Mouse (Mus musculus): ENCODE results near the gene Gm14085. TPM values are rescaled to one million over a fixed set of nuclear protein-coding genes. Genes with fewer than 3 reads are reported as not detected.

Gene Gm14085
- polyA plus RNA-seq, 1 experiment from 2014 or later = not detected

GRCm38 (mm10) chr2:122562251-122562650, 77.5 kb downstream of the Gm14085 start:
- Histone ChIP-seq H3K4me2 (no peak overlapping the region), H3K9ac (no peak overlapping the region), H3K4me3 (no peak overlapping the region), H3K27ac (no peak overlapping the region), H3K4me1 (no peaks in the 10 kb centered on the region), H3K9me3 (no peaks in the 10 kb centered on the region), H3K36me3 (no peaks in the 10 kb centered on the region), H3K27me3 (no peaks in the 10 kb centered on the region)
- ATAC-seq (ENCODE audit: insufficient number of reproducible peaks, insufficient read depth, low FRiP score, low TSS enrichment, low read depth) = no peak
- WGBS = 91% methylated on average over 1 of the region's 1 CpGs

GRCm38 (mm10) chr2:122569439-122569838, 84.7 kb downstream of the Gm14085 start:
- Histone ChIP-seq H3K4me2 (peak overlapping the region; percentile 12; the same call in 1 of the 2 replicates), H3K27me3 (no peaks in the 10 kb centered on the region), H3K36me3 (no peaks in the 10 kb centered on the region), H3K27ac (no peak overlapping the region), H3K9me3 (no peaks in the 10 kb centered on the region), H3K4me3 (no peak overlapping the region), H3K4me1 (no peaks in the 10 kb centered on the region), H3K9ac (no peak overlapping the region)
- no peak for ATAC-seq (ENCODE audit: insufficient number of reproducible peaks, insufficient read depth, low FRiP score, low TSS enrichment, low read depth)
- 13% methylated on average over 3 of the region's 3 CpGs for WGBS

DNA sequence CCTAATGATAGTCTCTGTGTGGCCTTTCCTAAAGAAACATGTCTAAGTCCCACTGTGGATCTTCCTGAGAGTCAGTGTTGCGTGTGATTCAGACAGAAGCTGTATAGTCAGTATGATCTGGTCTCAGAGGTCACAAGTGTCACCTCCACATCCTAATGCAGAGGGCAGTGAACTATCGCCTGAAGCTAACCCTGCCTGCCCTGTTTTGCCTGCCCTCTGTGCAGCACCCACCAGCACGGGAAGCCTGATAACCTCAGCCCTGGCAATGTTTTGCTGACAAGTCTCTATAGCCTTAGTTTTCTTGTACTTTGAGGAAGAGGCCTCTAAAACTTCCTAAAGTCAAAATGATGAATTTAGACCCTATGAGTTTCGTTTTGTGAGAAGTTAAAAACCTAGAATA, 85.7 kb downstream of the Gm14085 start:
- no peak overlapping the region for H3K4me2 ChIP-seq
- H3K4me1 ChIP-seq = no peaks in the 10 kb centered on the region
- no peak overlapping the region for H3K9ac ChIP-seq
- H3K36me3 ChIP-seq = no peaks in the 10 kb centered on the region
- no peak for ATAC-seq (ENCODE audit: insufficient number of reproducible peaks, insufficient read depth, low FRiP score, low TSS enrichment, low read depth)
- 68% methylated on average over 4 of the region's 4 CpGs for WGBS
- no peak overlapping the region for H3K27ac ChIP-seq
- no peak overlapping the region for H3K4me3 ChIP-seq
- no peaks in the 10 kb centered on the region for H3K9me3 ChIP-seq
- no peaks in the 10 kb centered on the region for H3K27me3 ChIP-seq

DNA sequence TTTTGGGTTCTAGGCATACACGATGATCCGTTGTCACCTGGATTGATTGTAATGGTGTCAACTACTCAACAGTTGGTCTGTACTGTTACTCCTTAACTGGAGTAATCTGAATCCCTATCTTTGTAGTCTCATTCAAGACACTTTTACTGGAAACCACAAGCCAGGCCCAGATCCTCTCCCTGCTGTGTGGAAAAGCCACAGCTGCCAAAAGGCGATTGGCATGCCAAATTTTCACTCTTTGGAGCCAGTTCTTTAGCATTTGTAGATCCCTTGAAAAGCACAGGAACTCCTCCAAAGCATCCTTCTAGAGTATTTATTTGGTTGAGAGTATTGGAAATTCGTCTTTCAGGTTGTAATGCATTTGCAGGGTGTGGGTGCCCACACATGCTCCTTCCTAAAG, 86.6 kb downstream of the Gm14085 start:
- Histone ChIP-seq H3K27me3 (no peaks in the 10 kb centered on the region), H3K4me1 (no peaks in the 10 kb centered on the region; the same call in 1 of the 2 replicates), H3K9me3 (no peaks in the 10 kb centered on the region), H3K36me3 (no peaks in the 10 kb centered on the region), H3K27ac (no peak overlapping the region), H3K4me3 (no peak overlapping the region), H3K4me2 (no peak overlapping the region), H3K9ac (no peak overlapping the region)
- WGBS = 79% methylated on average over 4 of the region's 4 CpGs
- ATAC-seq (ENCODE audit: insufficient number of reproducible peaks, insufficient read depth, low FRiP score, low TSS enrichment, low read depth) = no peak

GRCm38 (mm10) chr2:122572438-122572837, 87.7 kb downstream of the Gm14085 start:
- 80% methylated on average over 1 of the region's 1 CpGs for WGBS
- ATAC-seq (ENCODE audit: insufficient number of reproducible peaks, insufficient read depth, low FRiP score, low TSS enrichment, low read depth) = no peak
- H3K27me3 ChIP-seq = no peaks in the 10 kb centered on the region
- no peak overlapping the region for H3K4me2 ChIP-seq
- H3K4me1 ChIP-seq = no peaks in the 10 kb centered on the region; the same call in 1 of the 2 replicates
- no peaks in the 10 kb centered on the region for H3K9me3 ChIP-seq
- H3K36me3 ChIP-seq = no peaks in the 10 kb centered on the region
- no peak overlapping the region for H3K27ac ChIP-seq
- H3K9ac ChIP-seq = no peak overlapping the region
- no peak overlapping the region for H3K4me3 ChIP-seq

GRCm38 (mm10) chr2:122575470-122575869, 90.7 kb downstream of the Gm14085 start:
- H3K4me3 ChIP-seq = no peak overlapping the region
- H3K27ac ChIP-seq = no peak overlapping the region
- H3K36me3 ChIP-seq = no peaks in the 10 kb centered on the region
- ATAC-seq (ENCODE audit: insufficient number of reproducible peaks, insufficient read depth, low FRiP score, low TSS enrichment, low read depth) = no peak
- H3K4me2 ChIP-seq = no peak overlapping the region
- H3K27me3 ChIP-seq = no peaks in the 10 kb centered on the region
- H3K9ac ChIP-seq = no peak overlapping the region
- H3K4me1 ChIP-seq = no peaks in the 10 kb centered on the region; the same call in 1 of the 2 replicates
- WGBS = 80% methylated on average over 11 of the region's 11 CpGs
- H3K9me3 ChIP-seq = no peaks in the 10 kb centered on the region

GRCm38 (mm10) chr2:122576295-122576694, 91.6 kb downstream of the Gm14085 start:
- no peak for ATAC-seq (ENCODE audit: insufficient number of reproducible peaks, insufficient read depth, low FRiP score, low TSS enrichment, low read depth)
- Histone ChIP-seq H3K9me3 (no peaks in the 10 kb centered on the region), H3K36me3 (no peaks in the 10 kb centered on the region), H3K4me3 (no peak overlapping the region), H3K9ac (no peak overlapping the region), H3K27ac (no peak overlapping the region), H3K4me1 (no peaks in the 10 kb centered on the region; the same call in 1 of the 2 replicates), H3K27me3 (no peaks in the 10 kb centered on the region), H3K4me2 (no peak overlapping the region)
- 48% methylated on average over 5 of the region's 5 CpGs for WGBS

GRCm38 (mm10) chr2:122577316-122577715, 92.6 kb downstream of the Gm14085 start:
- Histone ChIP-seq H3K9me3 (no peaks in the 10 kb centered on the region), H3K4me3 (no peak overlapping the region), H3K4me2 (no peak overlapping the region), H3K4me1 (no peaks in the 10 kb centered on the region; the same call in 1 of the 2 replicates), H3K27ac (no peak overlapping the region), H3K36me3 (no peaks in the 10 kb centered on the region), H3K9ac (no peak overlapping the region), H3K27me3 (no peaks in the 10 kb centered on the region)
- no peak for ATAC-seq (ENCODE audit: insufficient number of reproducible peaks, insufficient read depth, low FRiP score, low TSS enrichment, low read depth)
- 61% methylated on average over 1 of the region's 1 CpGs for whole genome bisulfite sequencing

Other genes with a start within 250 kb of the Gm14085 start
- gene Duox2, start 186.5 kb upstream of the Gm14085 start, polyA plus RNA-seq (2015; fragmentation: Nextera tagmentation; extraction: Ambion mirVana) = 0.14 TPM in 1 of 2 replicates, not detected in the other
- not detected in 2 replicates for gene Duoxa2, start 186.0 kb upstream of the Gm14085 start, polyA plus RNA-seq (2015; fragmentation: Nextera tagmentation; extraction: Ambion mirVana)
- gene Duoxa1, start 171.2 kb upstream of the Gm14085 start, polyA plus RNA-seq (2015; fragmentation: Nextera tagmentation; extraction: Ambion mirVana) = 1.6 and 1.9 TPM in 2 replicates
- 0.31 and 0.32 TPM in 2 replicates for gene Duox1, start 169.3 kb upstream of the Gm14085 start, polyA plus RNA-seq (2015; fragmentation: Nextera tagmentation; extraction: Ambion mirVana)
- gene Shf, start 115.8 kb upstream of the Gm14085 start, polyA plus RNA-seq (2015; fragmentation: Nextera tagmentation; extraction: Ambion mirVana) = 4.3 and 6.6 TPM in 2 replicates
- 0.40 TPM in 1 of 2 replicates, not detected in the other for gene Slc28a2, start 58.5 kb upstream of the Gm14085 start, polyA plus RNA-seq (2015; fragmentation: Nextera tagmentation; extraction: Ambion mirVana)
- 10.5 and 10.6 TPM in 2 replicates for gene Gatm, start 126.4 kb downstream of the Gm14085 start, polyA plus RNA-seq (2015; fragmentation: Nextera tagmentation; extraction: Ambion mirVana)
- 0.73 TPM in 1 of 2 replicates, not detected in the other for gene AA467197, start 152.0 kb downstream of the Gm14085 start, polyA plus RNA-seq (2015; fragmentation: Nextera tagmentation; extraction: Ambion mirVana)
- 8.3 and 8.5 TPM in 2 replicates for gene Slc30a4, start 217.7 kb downstream of the Gm14085 start, polyA plus RNA-seq (2015; fragmentation: Nextera tagmentation; extraction: Ambion mirVana)